Mouse (Mus musculus): Measurements from ENCODE around the gene Birc3. TPM values are rescaled to one million over a fixed set of nuclear protein-coding genes. Genes with fewer than 3 reads are reported as not detected.
A peak's percentile ranks its signal among the peaks of the same experiment; 100 is the strongest.

The Birc3 gene
- polyA plus RNA-seq, 1 experiment = 0.14 TPM

DNA sequence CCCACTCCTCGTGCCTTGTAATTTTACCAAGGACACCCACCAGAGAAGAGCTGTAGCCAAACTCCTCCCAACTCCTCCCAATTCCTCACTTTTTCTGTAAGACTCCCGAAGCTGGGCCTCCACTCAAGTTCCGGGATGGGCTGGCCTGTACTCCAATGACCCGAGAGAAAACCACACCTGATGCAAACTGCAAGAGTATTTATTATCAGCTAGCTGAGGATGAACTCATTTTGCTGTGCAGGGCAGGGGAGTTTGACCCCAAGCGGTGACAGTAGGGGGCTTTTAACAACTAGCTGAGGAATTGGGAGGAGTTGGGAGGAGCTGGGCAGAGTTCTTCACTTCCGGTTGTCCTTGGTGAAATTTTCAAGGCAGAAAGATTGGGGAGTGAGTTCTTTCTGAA lies 31.8 kb downstream of the Birc3 start:
- Histone ChIP-seq H3K4me3 (no peak overlapping the region), H3K36me3 (ENCODE audit: control insufficient read depth, insufficient read depth) (no peaks in the 10 kb centered on the region), H3K79me2 (ENCODE audit: control insufficient read depth, insufficient read depth) (peaks cover 3% of the 10 kb centered on the region), H3K4me2 (ENCODE audit: low read depth) (no peak overlapping the region), H3ac (ENCODE audit: control insufficient read depth, insufficient read length) (no peak overlapping the region), H3K27me3 (ENCODE audit: control insufficient read depth, insufficient read depth, insufficient read length) (no peaks in the 10 kb centered on the region)
- TF ChIP-seq TCF12 (IDR thresholded peaks at IDR 0.05; ENCODE audit: insufficient read depth, poor library complexity, severe bottlenecking) (no peak), USF1 (IDR thresholded peaks at IDR 0.05; ENCODE audit: low read depth) (no peak), E2F4 (IDR thresholded peaks at IDR 0.05; ENCODE audit: insufficient read depth) (no peak), SRF (IDR thresholded peaks at IDR 0.05; ENCODE audit: control insufficient read depth, insufficient read length, low read depth) (no peak), MAX (IDR thresholded peaks at IDR 0.05; ENCODE audit: low read depth) (no peak), MYOG (IDR thresholded peaks at IDR 0.05; ENCODE audit: control insufficient read depth in 1 of 3, insufficient read depth in 1 of 3, insufficient read length in 2 of 3, low read depth in 2 of 3) (no peak), TCF3 (IDR thresholded peaks at IDR 0.05; ENCODE audit: insufficient read length, low read depth) (no peak), CEBPB (IDR thresholded peaks at IDR 0.05; ENCODE audit: insufficient read depth, poor library complexity, severe bottlenecking) (no peak), POLR2A (IDR thresholded peaks at IDR 0.05; ENCODE audit: insufficient read length, low read depth) (no peak), POLR2AphosphoS2 (IDR thresholded peaks at IDR 0.05; ENCODE audit: insufficient read length, low read depth) (no peak), REST (IDR thresholded peaks at IDR 0.05; ENCODE audit: insufficient read depth, insufficient read length) (no peak), MYOD1 (IDR thresholded peaks at IDR 0.05; ENCODE audit: control insufficient read depth in 1 of 3, insufficient read length in 2 of 3, low read depth in 2 of 3) (no peak)

DNA sequence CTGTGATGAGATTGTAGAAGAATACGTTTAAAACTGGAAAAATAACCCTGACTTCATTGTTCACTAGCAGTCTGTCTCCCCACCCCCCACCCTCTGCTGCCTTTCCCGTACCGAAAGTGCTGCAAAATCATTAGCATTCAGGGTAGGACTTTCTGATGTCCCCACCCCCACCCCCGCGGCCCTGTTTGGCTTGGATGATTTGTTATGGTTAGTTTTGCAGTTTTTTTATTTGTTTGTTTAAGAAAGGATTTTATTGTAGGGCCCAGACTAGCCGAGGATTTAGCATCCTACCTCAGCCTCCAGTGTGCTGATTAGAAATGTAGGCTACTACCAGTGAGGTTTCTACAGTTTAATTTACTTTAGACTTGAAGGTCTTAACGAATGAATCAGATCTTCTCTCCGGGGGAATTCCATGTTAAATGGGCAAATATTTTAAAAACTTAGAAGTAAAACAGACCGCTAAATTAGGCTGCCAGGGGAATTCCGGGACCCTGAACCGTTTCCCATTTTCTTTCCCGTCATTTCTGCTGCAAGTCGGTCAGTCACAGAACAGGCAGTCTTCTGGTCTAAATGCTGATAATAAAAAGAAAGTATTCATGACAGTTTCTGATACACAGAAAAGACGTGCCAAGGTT lies 35.1 kb downstream of the Birc3 start:
- Histone ChIP-seq H3K79me2 (ENCODE audit: control insufficient read depth, insufficient read depth) (peaks cover 24% of the 10 kb centered on the region), H3ac (ENCODE audit: control insufficient read depth, insufficient read length) (peak overlapping the region; percentile 29), H3K4me3 (peak overlapping the region; percentile 99), H3K4me2 (ENCODE audit: low read depth) (peak overlapping the region; percentile 89), H3K27me3 (ENCODE audit: control insufficient read depth, insufficient read depth, insufficient read length) (no peaks in the 10 kb centered on the region), H3K36me3 (ENCODE audit: control insufficient read depth, insufficient read depth) (peaks cover 8% of the 10 kb centered on the region)
- TF ChIP-seq CEBPB (IDR thresholded peaks at IDR 0.05; ENCODE audit: insufficient read depth, poor library complexity, severe bottlenecking) = no peak
- TF ChIP-seq REST (IDR thresholded peaks at IDR 0.05; ENCODE audit: insufficient read depth, insufficient read length) = no peak
- no peak for TF ChIP-seq USF1 (IDR thresholded peaks at IDR 0.05; ENCODE audit: low read depth)
- no peak for TF ChIP-seq TCF12 (IDR thresholded peaks at IDR 0.05; ENCODE audit: insufficient read depth, poor library complexity, severe bottlenecking)
- TF ChIP-seq MAX (IDR thresholded peaks at IDR 0.05; ENCODE audit: low read depth) = no peak
- TF ChIP-seq POLR2AphosphoS2 (IDR thresholded peaks at IDR 0.05; ENCODE audit: insufficient read length, low read depth) = no peak
- no peak for TF ChIP-seq POLR2A (IDR thresholded peaks at IDR 0.05; ENCODE audit: insufficient read length, low read depth)
- TF ChIP-seq MYOG (IDR thresholded peaks at IDR 0.05; ENCODE audit: control insufficient read depth in 1 of 3, insufficient read depth in 1 of 3, insufficient read length in 2 of 3, low read depth in 2 of 3) = no peak
- TF ChIP-seq SRF (IDR thresholded peaks at IDR 0.05; ENCODE audit: control insufficient read depth, insufficient read length, low read depth) = no peak
- no peak for TF ChIP-seq E2F4 (IDR thresholded peaks at IDR 0.05; ENCODE audit: insufficient read depth)
- TF ChIP-seq TCF3 (IDR thresholded peaks at IDR 0.05; ENCODE audit: insufficient read length, low read depth) = no peak
- no peak for TF ChIP-seq MYOD1 (IDR thresholded peaks at IDR 0.05; ENCODE audit: control insufficient read depth in 1 of 3, insufficient read length in 2 of 3, low read depth in 2 of 3)

DNA sequence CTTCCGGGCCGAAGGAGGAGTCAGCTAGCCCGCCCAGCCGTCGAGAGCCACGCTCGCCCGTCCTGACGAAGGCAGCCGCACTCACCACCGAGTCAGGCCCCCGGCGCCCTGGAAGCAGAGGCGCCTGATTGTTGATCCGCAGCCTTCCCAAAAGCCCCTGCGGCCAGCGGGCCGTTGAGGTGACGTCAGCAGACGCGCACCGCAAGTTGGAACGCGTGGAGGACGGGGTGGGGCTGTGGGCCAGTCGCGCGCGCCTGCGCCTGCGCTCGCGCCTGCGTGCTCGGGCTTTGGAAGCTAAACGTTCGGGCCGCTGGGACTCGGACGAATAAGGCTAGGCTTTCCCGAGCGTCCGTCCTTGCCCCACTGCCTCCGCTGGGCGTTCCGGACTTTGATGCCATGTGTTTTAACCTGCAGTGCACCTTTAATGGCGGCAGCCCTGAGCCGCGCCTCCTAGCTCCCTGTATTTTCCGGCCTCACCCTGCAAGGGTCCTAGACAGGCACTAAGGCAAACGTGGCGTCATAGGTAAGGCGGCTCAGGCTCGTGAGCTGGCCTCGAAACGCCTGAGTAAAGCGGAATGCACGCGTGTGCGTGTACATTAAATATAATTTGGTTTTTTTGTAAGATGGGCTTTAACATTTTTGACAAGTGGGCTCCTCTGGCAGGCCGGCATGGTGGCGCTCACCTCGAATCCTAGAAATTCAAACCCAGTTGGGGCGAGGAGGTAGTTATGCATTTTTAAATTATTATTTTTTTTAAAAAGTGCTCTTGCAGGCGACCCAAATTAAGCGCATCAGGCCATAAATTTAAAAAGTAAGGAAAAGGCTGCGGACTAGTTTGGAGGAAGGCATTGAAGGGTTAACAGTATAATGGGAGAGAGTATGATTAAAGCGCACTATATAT lies 35.8 kb downstream of the Birc3 start, which contains the start of gene Birc2:
Birc2 (minus strand) TSS at position 160 of the 901 bp plus-strand sequence.
- H3K79me2 ChIP-seq (ENCODE audit: control insufficient read depth, insufficient read depth) = peaks cover 32% of the 10 kb centered on the region
- H3K36me3 ChIP-seq (ENCODE audit: control insufficient read depth, insufficient read depth) = peaks cover 8% of the 10 kb centered on the region
- H3K4me2 ChIP-seq (ENCODE audit: low read depth) = peak within 1 kb of the TSS; percentile 89
- no peaks in the 10 kb centered on the region for H3K27me3 ChIP-seq (ENCODE audit: control insufficient read depth, insufficient read depth, insufficient read length)
- no peak for TF ChIP-seq E2F4 (IDR thresholded peaks at IDR 0.05; ENCODE audit: insufficient read depth)
- TF ChIP-seq MYOD1 (IDR thresholded peaks at IDR 0.05; ENCODE audit: control insufficient read depth in 1 of 3, insufficient read length in 2 of 3, low read depth in 2 of 3) = peak in 1 of 3 experiments; percentile 16
- TF ChIP-seq MAX (IDR thresholded peaks at IDR 0.05; ENCODE audit: low read depth) = no peak
- no peak for TF ChIP-seq TCF3 (IDR thresholded peaks at IDR 0.05; ENCODE audit: insufficient read length, low read depth)
- TF ChIP-seq POLR2A (IDR thresholded peaks at IDR 0.05; ENCODE audit: insufficient read length, low read depth) = peak; percentile 82
- TF ChIP-seq SRF (IDR thresholded peaks at IDR 0.05; ENCODE audit: control insufficient read depth, insufficient read length, low read depth) = peak; percentile 72
- TF ChIP-seq MYOG (IDR thresholded peaks at IDR 0.05; ENCODE audit: control insufficient read depth in 1 of 3, insufficient read depth in 1 of 3, insufficient read length in 2 of 3, low read depth in 2 of 3) = peak in 2 of 3 experiments; percentile 18 to 57
- no peak for TF ChIP-seq TCF12 (IDR thresholded peaks at IDR 0.05; ENCODE audit: insufficient read depth, poor library complexity, severe bottlenecking)
- TF ChIP-seq USF1 (IDR thresholded peaks at IDR 0.05; ENCODE audit: low read depth) = no peak
- no peak for TF ChIP-seq CEBPB (IDR thresholded peaks at IDR 0.05; ENCODE audit: insufficient read depth, poor library complexity, severe bottlenecking)
- TF ChIP-seq REST (IDR thresholded peaks at IDR 0.05; ENCODE audit: insufficient read depth, insufficient read length) = peak; percentile 18
- peak; percentile 80 for TF ChIP-seq POLR2AphosphoS2 (IDR thresholded peaks at IDR 0.05; ENCODE audit: insufficient read length, low read depth)
- peak within 1 kb of the TSS; percentile 29 for H3ac ChIP-seq (ENCODE audit: control insufficient read depth, insufficient read length)
- peak within 1 kb of the TSS; percentile 99 for H3K4me3 ChIP-seq

DNA sequence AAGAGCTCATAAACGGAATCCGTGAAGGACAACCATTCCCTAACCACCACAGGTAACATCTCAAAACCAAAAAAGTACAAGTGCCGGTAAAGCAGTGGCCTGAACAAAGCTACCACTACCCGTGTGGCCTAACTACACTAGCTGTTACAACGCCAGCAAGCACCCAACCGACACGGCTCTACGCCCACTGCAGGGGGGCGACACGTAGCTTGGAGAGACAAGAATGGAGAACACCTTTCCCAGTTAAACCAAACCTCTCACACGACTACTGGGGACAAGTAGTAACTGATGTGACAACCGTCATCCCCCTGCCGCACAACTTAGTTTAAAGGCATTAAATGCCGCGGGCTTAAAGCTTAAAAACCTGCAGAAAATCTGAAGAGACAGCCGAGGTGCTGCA lies 36.7 kb downstream of the Birc3 start:
- Histone ChIP-seq H3K27me3 (ENCODE audit: control insufficient read depth, insufficient read depth, insufficient read length) (no peaks in the 10 kb centered on the region), H3K79me2 (ENCODE audit: control insufficient read depth, insufficient read depth) (peaks cover 33% of the 10 kb centered on the region), H3ac (ENCODE audit: control insufficient read depth, insufficient read length) (peak overlapping the region; percentile 29), H3K36me3 (ENCODE audit: control insufficient read depth, insufficient read depth) (peaks cover 8% of the 10 kb centered on the region), H3K4me2 (ENCODE audit: low read depth) (peak overlapping the region; percentile 53), H3K4me3 (peak overlapping the region; percentile 99)
- no peak for TF ChIP-seq MYOG (IDR thresholded peaks at IDR 0.05; ENCODE audit: control insufficient read depth in 1 of 3, insufficient read depth in 1 of 3, insufficient read length in 2 of 3, low read depth in 2 of 3)
- no peak for TF ChIP-seq POLR2AphosphoS2 (IDR thresholded peaks at IDR 0.05; ENCODE audit: insufficient read length, low read depth)
- TF ChIP-seq CEBPB (IDR thresholded peaks at IDR 0.05; ENCODE audit: insufficient read depth, poor library complexity, severe bottlenecking) = no peak
- TF ChIP-seq REST (IDR thresholded peaks at IDR 0.05; ENCODE audit: insufficient read depth, insufficient read length) = no peak
- no peak for TF ChIP-seq POLR2A (IDR thresholded peaks at IDR 0.05; ENCODE audit: insufficient read length, low read depth)
- no peak for TF ChIP-seq E2F4 (IDR thresholded peaks at IDR 0.05; ENCODE audit: insufficient read depth)
- no peak for TF ChIP-seq MYOD1 (IDR thresholded peaks at IDR 0.05; ENCODE audit: control insufficient read depth in 1 of 3, insufficient read length in 2 of 3, low read depth in 2 of 3)
- no peak for TF ChIP-seq SRF (IDR thresholded peaks at IDR 0.05; ENCODE audit: control insufficient read depth, insufficient read length, low read depth)
